Mouse (Mus musculus) neural tube, embryonic 10.5 days (tissue): ENCODE data around the gene Xlr4a.
"Not testable (repeated sequence)": the region's sequence is repeated elsewhere in the genome, so short reads cannot be mapped to it uniquely, and the experiment has no call there.

ENCODE experiments used
- DNase-seq: peaks from one replicate; pipeline ENCODE4 v3.0.0-alpha.2; 2017; ENCODE audit warnings: low spot score; ENCODE audit errors: extremely low spot score

Gene Xlr4a

GRCm38 (mm10) chrX:73082267-73083055 is at the start of gene Xlr4a:
Xlr4a (minus strand) TSS chrX:73082478.
- DNase-seq: not testable (repeated sequence)

DNA sequence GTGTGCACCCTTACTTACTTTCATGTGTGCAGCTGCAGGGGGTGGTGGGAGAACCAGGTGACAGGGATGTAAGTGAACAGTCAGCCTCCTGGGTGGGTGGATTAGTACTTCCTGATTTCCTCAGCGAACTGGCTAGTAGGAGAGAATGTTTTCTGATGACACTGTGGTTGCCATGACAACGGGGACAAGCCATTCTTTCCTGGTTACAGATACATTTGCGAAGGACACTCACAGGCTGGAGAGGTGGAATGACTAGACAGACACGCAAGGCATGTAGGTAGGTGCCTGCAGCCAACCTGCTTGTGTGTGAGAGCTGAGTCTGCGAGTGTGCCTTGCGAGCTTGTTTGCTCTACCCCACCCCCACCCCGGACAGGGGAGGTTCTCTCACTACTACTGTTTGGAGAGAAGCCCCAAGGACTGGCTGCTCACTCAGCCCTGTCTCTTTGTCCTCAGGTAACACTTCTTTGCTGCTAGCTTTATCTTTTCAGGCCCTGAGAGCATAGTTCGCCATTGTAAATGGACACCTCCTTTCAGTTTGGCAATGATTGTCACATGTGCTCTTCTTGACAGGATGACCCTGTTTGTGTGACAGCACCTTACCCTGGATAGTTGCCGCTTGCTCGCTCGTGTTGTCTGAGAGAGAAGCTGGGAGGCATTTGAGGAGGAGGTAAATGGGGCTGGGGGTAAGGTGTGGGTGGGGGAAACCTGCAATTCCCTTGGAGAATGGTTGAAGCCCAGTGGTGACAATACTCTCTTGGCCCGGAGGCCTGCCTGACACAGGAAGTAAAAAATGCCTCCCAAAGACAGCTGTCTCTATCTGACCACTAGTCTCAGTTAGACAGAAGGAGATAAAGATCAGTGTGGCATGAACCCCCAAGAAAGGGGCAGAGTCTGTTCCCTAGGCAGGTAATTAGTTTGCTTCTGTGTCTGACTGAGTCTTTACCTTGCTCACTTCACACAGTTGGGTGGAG is 40.9 kb upstream of the Xlr4a start:
- DNase-seq: not testable (repeated sequence)

GRCm38 (mm10) chrX:73116747-73117146 is 34.5 kb upstream of the Xlr4a start, which contains the start of gene Gm14685:
Gm14685 (plus strand) TSS chrX:73117047.
- DNase-seq: not testable (repeated sequence)

GRCm38 (mm10) chrX:73096941-73097508 is 14.7 kb upstream of the Xlr4a start, which contains the start of gene Xlr3a:
Xlr3a (minus strand) TSS chrX:73097095.
- DNase-seq: not testable (repeated sequence)

DNA sequence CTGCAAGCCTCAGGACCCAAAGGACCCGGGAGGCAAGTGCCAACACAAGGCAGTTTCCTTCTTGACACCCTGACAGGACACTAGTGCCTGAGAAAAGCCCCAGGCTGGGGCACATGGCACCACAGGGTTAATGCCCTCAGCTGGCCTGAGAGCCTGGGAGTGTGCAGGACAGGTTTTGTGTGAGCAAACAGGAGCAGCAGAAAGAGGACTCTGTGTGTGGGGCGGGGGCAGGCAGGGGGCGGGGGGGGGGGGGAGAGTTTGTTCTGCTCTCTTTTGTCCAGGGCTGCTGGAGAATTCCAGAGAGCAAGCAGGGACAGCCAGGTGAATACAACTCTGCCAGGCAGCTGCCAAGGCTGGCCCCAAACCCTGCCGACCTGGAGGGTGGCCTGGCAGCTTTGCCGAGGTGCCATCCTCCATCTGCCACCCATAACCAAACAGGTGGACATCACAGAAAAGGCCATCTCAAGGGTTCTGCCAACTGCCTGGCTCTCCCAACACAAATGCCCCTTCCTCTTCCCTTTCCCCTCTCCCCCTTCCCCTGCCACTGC is 15.4 kb downstream of the Xlr4a start:
- DNase-seq: not testable (repeated sequence)

DNA sequence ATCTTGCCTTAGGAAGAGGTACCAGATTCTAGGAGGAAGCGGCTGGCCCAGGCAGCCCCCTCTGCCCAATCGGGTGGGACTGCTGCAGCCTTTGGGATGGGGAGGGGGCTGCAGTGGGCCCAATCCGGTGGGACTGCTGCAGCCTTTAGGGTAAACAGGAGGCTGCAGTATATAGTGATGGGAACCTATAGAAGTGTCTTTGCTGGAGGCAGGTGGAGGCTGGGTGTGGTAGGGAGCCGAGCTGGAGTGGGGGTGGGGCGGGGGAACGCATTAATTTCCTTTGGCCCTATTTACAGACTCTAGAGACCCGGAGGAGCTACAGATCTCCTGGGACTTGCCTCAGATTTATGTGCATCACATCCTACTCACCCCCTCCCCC is 17.9 kb downstream of the Xlr4a start, which contains the start of gene Pnma3:
Gene Pnma3 (plus strand): TSS at position 373 of the 379 bp plus-strand sequence.
- no peak for DNase-seq

GRCm38 (mm10) chrX:73063512-73064414 is 18.5 kb downstream of the Xlr4a start:
- DNase-seq: peak; percentile 28

DNA sequence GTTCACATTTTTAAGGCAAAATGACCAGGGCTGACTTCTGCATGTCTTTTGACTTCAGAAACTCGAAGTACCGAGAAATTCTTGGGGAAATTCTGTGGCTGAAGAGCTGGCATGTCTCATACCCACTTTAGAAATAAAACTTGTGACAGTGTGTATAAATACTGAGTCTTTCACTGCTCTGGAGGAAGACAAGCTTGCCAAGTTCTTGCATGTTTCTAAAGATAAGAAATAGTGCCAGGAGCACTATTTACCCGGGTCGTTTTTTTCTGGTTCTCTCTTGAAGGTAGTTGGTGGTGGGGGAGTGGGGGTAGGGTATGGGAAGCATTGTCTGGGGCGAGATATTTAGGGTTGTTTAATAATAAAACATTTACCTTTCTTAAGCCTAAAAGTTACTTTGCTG is 20.0 kb downstream of the Xlr4a start:
- DNase-seq: no peak

GRCm38 (mm10) chrX:73061528-73061927 is 20.8 kb downstream of the Xlr4a start:
- no peak for DNase-seq

- DNase-seq: peak; percentile 90
These were observed 28.3 kb downstream of the Xlr4a start for GRCm38 (mm10) chrX:73053860-73054563.

GRCm38 (mm10) chrX:73039666-73040065 is 42.6 kb downstream of the Xlr4a start:
- no peak for DNase-seq

- no peak for DNase-seq
These were observed 43.4 kb downstream of the Xlr4a start for GRCm38 (mm10) chrX:73038831-73039230.

- no peak for DNase-seq
These were observed 45.3 kb downstream of the Xlr4a start, which contains the start of gene Pnma5 for GRCm38 (mm10) chrX:73037003-73037402. Pnma5 (minus strand) TSS chrX:73037103.
